Mouse (Mus musculus) C2C12 (cell line): ENCODE results near the gene En1.

Experiments
- CEBPB ChIP-seq: IDR thresholded peaks from one replicate; pipeline ENCODE4 v1.6.1; 2011; ENCODE audit warnings: low read depth, mild to moderate bottlenecking, control low read depth, moderate library complexity
- CTCF ChIP-seq: IDR thresholded peaks from one replicate; pipeline ENCODE4 v1.5.1; 2011; ENCODE audit not compliant: control insufficient read depth, insufficient read depth, insufficient read length
- MAX ChIP-seq: IDR thresholded peaks from one replicate; pipeline ENCODE4 v1.6.1; 2011; ENCODE audit warnings: mild to moderate bottlenecking, control low read depth
- MYOD1 ChIP-seq: IDR thresholded peaks from one replicate; pipeline ENCODE4 v1.6.1; 2011; ENCODE audit warnings: low read depth; ENCODE audit not compliant: control insufficient read depth, insufficient read length

GRCm38 (mm10) chr1:120598196-120598940, 3.9 kb upstream of the En1 start:
- TF ChIP-seq CTCF, result no peak
- TF ChIP-seq MYOD1, result no peak
- TF ChIP-seq MAX, result no peak
- TF ChIP-seq CEBPB, result no peak
